Mouse (Mus musculus): ENCODE measurements around the gene Krtap10-10. TPM values are rescaled to one million over a fixed set of nuclear protein-coding genes. Genes with fewer than 3 reads are reported as not detected.
"Not testable (repeated sequence)": the region's sequence is repeated elsewhere in the genome, so short reads cannot be mapped to it uniquely, and the experiment has no call there.

Gene Krtap10-10
- not detected in 2 replicates for polyA plus RNA-seq (2016; fragmentation: Nextera tagmentation; extraction: Ambion mirVana)

DNA sequence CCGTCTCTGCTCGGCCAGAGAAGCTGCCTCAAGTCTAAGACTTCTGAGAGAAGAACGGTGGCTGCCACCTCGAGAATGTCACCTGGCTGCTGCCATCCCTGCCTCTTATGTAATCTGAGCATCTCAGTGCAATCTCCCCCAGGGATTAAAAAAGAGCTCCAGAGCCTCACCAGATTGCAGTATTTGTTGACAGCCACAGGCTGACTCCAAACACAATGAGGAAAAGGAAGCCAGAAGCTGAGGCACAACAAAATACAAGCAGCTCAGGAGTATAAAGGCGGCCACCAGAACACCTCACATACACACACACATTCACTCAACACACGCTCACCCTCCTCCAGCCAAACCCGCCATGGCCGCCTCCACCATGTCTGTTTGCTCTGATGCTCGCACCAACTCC, at the start of gene Krtap10-10:
TSS of gene Krtap10-10 (plus strand) at position 301 of the 400 bp plus-strand sequence.
- ATAC-seq (ENCODE audit: insufficient number of reproducible peaks, low FRiP score), result no peak
- no peak within 1 kb of the TSS for H3K27ac ChIP-seq (ENCODE audit: poor library complexity, severe bottlenecking)
- WGBS, result 65% methylated on average over 9 of the region's 9 CpGs
- H3K9ac ChIP-seq, result no peak within 1 kb of the TSS
- no peaks in the 10 kb centered on the region for H3K4me1 ChIP-seq (replicated peaks)
- no peaks in the 10 kb centered on the region for H3K27me3 ChIP-seq (replicated peaks)
- no peaks in the 10 kb centered on the region for H3K9me3 ChIP-seq (replicated peaks)
- H3K4me3 ChIP-seq, result no peak within 1 kb of the TSS
- no peaks in the 10 kb centered on the region for H3K36me3 ChIP-seq
- H3K4me2 ChIP-seq, result no peak within 1 kb of the TSS

DNA sequence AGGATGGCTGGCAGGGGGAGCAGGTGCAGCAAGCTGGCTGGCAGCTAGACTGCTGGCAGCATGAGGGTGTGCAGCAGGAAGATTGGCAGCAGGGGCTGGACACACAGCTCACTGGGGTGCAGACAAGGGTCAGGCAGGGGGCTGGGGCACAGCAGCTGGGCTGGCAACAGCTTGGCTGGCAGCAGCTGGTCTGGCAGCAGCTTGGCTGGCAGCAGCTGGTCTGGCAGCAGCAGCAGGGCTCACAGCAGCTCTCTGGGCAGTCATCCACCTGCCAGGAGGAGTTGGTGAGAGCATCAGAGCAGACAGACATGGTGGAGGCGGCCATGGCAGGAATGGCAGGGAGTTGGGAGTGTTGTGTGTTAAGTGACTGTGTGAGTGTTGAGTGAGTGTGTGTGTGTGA, 47.9 kb upstream of the Krtap10-10 start, which contains the start of gene Gm7137:
TSS of gene Gm7137 (minus strand) at position 325 of the 400 bp plus-strand sequence.
- H3K27me3 ChIP-seq (replicated peaks); H3K27ac ChIP-seq (ENCODE audit: poor library complexity, severe bottlenecking); H3K4me2 ChIP-seq; H3K36me3 ChIP-seq; H3K9me3 ChIP-seq (replicated peaks); H3K4me3 ChIP-seq; ATAC-seq (ENCODE audit: insufficient number of reproducible peaks, low FRiP score); H3K9ac ChIP-seq; H3K4me1 ChIP-seq (replicated peaks): not testable (repeated sequence)
- WGBS, result 75% methylated on average over 1 of the region's 1 CpGs

DNA sequence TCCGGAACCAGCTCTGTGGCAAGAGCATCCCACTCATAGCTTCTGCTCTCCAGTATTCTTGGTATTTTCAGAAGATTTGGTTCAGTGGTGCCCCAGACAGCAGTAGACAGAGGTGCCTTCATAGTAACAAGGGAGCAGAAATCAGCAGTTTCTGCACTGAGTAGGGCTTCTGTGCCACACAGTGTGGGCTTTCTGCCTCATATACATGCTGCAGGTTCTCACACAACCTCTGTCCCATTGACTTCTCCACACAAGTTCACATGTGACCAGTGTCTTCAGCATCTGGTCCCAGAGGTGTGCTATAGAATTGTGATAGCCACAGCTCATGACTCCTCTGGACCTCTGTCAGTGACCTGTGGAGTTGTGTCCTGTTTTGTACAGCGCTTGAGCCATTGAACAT, 47.1 kb upstream of the Krtap10-10 start:
- no peak overlapping the region for H3K9ac ChIP-seq
- no peaks in the 10 kb centered on the region for H3K27me3 ChIP-seq (replicated peaks)
- 0 out of 2 replicates have a peak, but pooled peaks cover 2% of the 10 kb centered on the region for H3K4me1 ChIP-seq (replicated peaks)
- H3K4me3 ChIP-seq, result no peak overlapping the region
- no peak overlapping the region for H3K27ac ChIP-seq (ENCODE audit: poor library complexity, severe bottlenecking)
- no peak overlapping the region for H3K4me2 ChIP-seq
- no peaks in the 10 kb centered on the region for H3K36me3 ChIP-seq
- no peak for ATAC-seq (ENCODE audit: insufficient number of reproducible peaks, low FRiP score)
- H3K9me3 ChIP-seq (replicated peaks), result no peaks in the 10 kb centered on the region
- 70% methylated on average over 2 of the region's 2 CpGs for WGBS

DNA sequence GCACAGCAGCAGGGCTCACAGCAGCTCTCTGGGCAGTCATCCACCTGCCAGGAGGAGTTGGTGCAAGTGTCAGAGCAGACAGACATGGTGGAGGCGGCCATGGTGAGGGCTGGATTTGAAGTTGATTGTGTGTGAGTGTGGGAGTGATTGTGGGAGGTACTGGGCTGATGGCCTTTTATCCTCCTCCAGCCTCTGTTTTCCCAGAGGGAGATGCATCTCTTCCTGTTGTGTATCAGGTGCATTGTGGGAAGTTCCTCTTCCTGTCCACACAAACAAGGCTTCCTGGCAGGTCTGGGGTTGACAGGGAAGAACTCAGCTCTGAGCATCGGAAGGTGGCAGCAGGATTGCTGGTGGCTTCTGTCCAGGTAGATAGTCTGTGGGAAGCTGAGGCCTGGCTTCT, 40.8 kb upstream of the Krtap10-10 start, which contains the start of gene Gm9639:
TSS of gene Gm9639 (minus strand) at position 101 of the 400 bp plus-strand sequence.
- H3K36me3 ChIP-seq, result no peaks in the 10 kb centered on the region
- no peak within 1 kb of the TSS for H3K4me3 ChIP-seq
- H3K4me2 ChIP-seq, result no peak within 1 kb of the TSS
- 67% methylated on average over 2 of the region's 2 CpGs for WGBS
- ATAC-seq (ENCODE audit: insufficient number of reproducible peaks, low FRiP score), result no peak
- H3K9ac ChIP-seq, result no peak within 1 kb of the TSS
- H3K9me3 ChIP-seq (replicated peaks), result no peaks in the 10 kb centered on the region
- H3K4me1 ChIP-seq (replicated peaks), result peaks cover 22% of the 10 kb centered on the region
- no peak within 1 kb of the TSS for H3K27ac ChIP-seq (ENCODE audit: poor library complexity, severe bottlenecking)
- H3K27me3 ChIP-seq (replicated peaks), result no peaks in the 10 kb centered on the region

DNA sequence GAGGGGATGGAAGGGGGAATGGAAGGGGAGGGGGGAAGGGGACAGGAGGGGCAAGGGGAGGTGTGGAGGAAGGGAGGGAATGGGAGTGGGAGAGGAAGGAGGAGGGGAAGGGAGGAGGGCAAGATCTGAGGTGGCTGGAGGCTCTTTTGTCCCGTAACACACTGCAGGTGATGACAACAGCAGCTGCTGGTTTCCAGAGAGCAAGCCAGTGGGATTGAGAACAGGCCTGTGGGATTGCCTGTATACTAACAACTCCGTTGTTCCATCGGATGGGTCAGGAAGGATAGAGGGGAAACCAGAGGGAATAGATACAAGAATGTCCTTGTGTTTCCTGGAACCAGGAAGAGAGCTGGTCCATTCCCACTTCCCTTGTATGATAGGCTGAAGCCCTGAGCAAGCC, 38.1 kb upstream of the Krtap10-10 start:
- Histone ChIP-seq H3K9me3 (replicated peaks) (no peaks in the 10 kb centered on the region), H3K4me3 (no peak overlapping the region), H3K36me3 (no peaks in the 10 kb centered on the region), H3K27ac (ENCODE audit: poor library complexity, severe bottlenecking) (no peak overlapping the region), H3K4me2 (no peak overlapping the region), H3K9ac (no peak overlapping the region), H3K4me1 (replicated peaks) (peaks cover 22% of the 10 kb centered on the region), H3K27me3 (replicated peaks) (no peaks in the 10 kb centered on the region)
- 0 out of 2 replicates have a peak, but pooled peaks have one; percentile 51 for ATAC-seq (ENCODE audit: insufficient number of reproducible peaks, low FRiP score)
- WGBS, result 3% methylated on average over 3 of the region's 3 CpGs

DNA sequence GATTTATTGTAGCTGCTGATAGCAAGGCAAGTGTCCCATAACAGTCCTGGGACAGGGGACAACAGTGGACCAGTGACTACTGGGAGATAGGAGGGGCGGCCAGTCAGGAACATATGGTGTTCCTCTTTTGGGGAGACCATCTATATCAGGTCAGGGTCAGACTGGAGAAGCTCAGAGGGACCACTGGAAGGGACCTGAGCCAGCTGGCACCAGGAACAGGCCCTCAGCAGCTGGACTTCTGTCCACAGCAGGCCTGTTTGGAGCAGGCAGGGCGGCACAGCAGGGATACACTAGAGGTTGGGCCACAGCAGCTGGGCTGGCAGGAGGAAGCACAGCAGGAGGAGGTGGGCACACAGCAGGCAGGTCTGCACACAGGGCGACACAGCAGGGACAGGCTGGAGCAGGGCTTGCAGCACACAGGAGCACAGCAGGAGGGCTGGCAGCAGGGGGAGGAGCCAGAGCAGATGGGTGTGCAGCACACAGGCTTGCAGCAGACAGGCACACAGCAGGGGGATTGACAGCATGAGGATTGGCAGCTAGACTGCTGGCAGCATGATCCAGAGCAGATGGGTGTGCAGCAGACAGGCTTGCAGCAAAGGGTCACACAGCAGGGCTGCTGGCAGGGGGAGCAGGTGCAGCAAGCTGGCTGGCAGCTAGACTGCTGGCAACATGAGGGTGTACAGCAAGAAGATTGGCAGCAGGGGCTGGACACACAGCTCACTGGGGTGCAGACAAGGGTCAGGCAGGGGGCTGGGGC, 37.4 kb upstream of the Krtap10-10 start:
- not testable (repeated sequence) for H3K27ac ChIP-seq (ENCODE audit: poor library complexity, severe bottlenecking); H3K4me2 ChIP-seq; H3K9me3 ChIP-seq (replicated peaks); H3K36me3 ChIP-seq; ATAC-seq (ENCODE audit: insufficient number of reproducible peaks, low FRiP score); H3K4me3 ChIP-seq; H3K9ac ChIP-seq; H3K27me3 ChIP-seq (replicated peaks)
- WGBS, result 35% methylated on average over 3 of the region's 3 CpGs
- H3K4me1 ChIP-seq (replicated peaks), result peaks cover 22% of the 10 kb centered on the region

DNA sequence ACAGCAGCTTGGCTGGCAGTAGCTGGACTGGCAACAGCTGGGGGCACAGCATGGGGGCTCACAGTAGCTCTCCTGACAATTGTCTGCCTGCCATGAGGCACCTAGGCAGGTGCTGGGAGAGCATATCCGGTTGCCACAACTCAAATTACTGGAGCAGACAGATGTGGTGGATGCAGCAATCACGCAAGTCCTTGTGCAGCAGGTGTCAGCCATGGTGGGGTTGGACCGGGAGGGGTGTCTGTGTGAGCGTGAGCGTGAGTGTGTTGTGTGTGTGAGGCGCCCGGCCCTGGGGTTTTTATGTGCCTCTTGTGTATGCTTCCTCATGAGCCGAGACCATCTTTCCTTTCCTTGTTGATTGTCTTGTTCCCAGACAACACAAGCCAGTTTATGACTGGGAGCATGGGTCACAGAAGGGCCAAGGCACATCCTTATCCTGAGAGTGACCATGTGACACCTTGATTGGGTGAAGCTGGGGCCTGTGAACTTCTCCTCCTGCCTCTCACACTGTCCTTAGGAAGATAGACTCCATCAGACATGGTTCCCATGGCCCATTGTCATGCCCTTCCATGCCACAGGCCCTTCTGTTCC, 36.7 kb upstream of the Krtap10-10 start, which contains the start of gene Gm19668:
TSS of gene Gm19668 (minus strand) at position 213 of the 588 bp plus-strand sequence.
- peaks cover 22% of the 10 kb centered on the region for H3K4me1 ChIP-seq (replicated peaks)
- no peaks in the 10 kb centered on the region for H3K36me3 ChIP-seq
- H3K4me3 ChIP-seq, result no peak within 1 kb of the TSS
- WGBS, result 53% methylated on average over 8 of the region's 8 CpGs
- no peak within 1 kb of the TSS for H3K9ac ChIP-seq
- no peaks in the 10 kb centered on the region for H3K9me3 ChIP-seq (replicated peaks)
- no peak for ATAC-seq (ENCODE audit: insufficient number of reproducible peaks, low FRiP score)
- H3K27ac ChIP-seq (ENCODE audit: poor library complexity, severe bottlenecking), result no peak within 1 kb of the TSS
- H3K27me3 ChIP-seq (replicated peaks), result no peaks in the 10 kb centered on the region
- H3K4me2 ChIP-seq, result no peak within 1 kb of the TSS

DNA sequence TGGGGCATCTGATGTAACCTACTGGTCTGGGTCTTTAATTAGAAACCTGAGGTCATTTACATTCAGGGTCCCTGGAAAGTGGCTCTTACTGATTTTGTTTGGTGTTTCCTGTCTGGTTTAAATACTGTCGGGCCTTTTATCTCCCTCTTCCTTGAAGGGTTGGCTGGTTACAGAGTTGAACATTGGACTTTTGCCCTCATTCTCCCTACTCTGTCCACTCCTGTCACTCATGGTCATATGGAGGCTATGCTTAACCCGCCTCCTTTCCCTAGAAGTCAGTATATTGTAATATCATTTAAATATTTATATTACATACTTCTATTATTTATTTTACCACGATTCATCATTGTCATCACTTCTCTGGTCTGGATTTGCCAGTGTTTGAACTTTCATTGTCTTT, 31.7 kb upstream of the Krtap10-10 start:
- 61% methylated on average over 3 of the region's 3 CpGs for WGBS

DNA sequence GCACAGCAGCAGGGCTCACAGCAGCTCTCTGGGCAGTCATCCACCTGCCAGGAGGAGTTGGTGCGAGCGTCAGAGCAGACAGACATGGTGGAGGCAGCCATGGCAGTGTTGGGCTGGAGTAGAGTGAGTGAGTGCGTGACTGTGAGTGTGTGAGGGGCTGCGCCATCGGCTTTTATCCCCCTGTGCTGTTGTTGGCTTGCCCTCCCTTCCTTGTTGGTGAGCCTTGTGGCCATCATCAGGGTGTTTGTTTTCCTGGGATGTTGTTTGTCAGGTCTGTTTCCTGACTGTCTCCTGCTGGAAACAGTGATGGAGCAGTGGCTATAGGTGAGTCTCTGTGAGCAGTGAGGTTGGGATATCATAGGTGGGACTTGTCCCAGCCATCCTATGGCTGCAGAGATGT, 24.0 kb upstream of the Krtap10-10 start, which contains the start of gene Gm9507:
TSS of gene Gm9507 (minus strand) at position 101 of the 400 bp plus-strand sequence.
- no peak within 1 kb of the TSS for H3K9ac ChIP-seq
- no peak within 1 kb of the TSS for H3K27ac ChIP-seq (ENCODE audit: poor library complexity, severe bottlenecking)
- 0 out of 2 replicates have a peak, but pooled peaks cover 7% of the 10 kb centered on the region for H3K27me3 ChIP-seq (replicated peaks)
- H3K4me3 ChIP-seq, result no peak within 1 kb of the TSS
- no peak for ATAC-seq (ENCODE audit: insufficient number of reproducible peaks, low FRiP score)
- WGBS, result 63% methylated on average over 5 of the region's 5 CpGs
- H3K4me1 ChIP-seq (replicated peaks), result no peaks in the 10 kb centered on the region
- H3K4me2 ChIP-seq, result no peak within 1 kb of the TSS
- H3K9me3 ChIP-seq (replicated peaks), result peaks cover 8% of the 10 kb centered on the region; the same call in 1 of the 2 replicates
- no peaks in the 10 kb centered on the region for H3K36me3 ChIP-seq

More for the DNA sequence above, 31.7 kb upstream of the Krtap10-10 start:
- no peak for ATAC-seq (ENCODE audit: insufficient number of reproducible peaks, low FRiP score)
- Histone ChIP-seq H3K9me3 (replicated peaks) (0 out of 2 replicates have a peak, but pooled peaks cover 2% of the 10 kb centered on the region), H3K36me3 (no peaks in the 10 kb centered on the region), H3K9ac (no peak overlapping the region), H3K27me3 (replicated peaks) (no peaks in the 10 kb centered on the region), H3K4me2 (no peak overlapping the region), H3K27ac (ENCODE audit: poor library complexity, severe bottlenecking) (no peak overlapping the region), H3K4me1 (replicated peaks) (peaks cover 4% of the 10 kb centered on the region), H3K4me3 (no peak overlapping the region)

DNA sequence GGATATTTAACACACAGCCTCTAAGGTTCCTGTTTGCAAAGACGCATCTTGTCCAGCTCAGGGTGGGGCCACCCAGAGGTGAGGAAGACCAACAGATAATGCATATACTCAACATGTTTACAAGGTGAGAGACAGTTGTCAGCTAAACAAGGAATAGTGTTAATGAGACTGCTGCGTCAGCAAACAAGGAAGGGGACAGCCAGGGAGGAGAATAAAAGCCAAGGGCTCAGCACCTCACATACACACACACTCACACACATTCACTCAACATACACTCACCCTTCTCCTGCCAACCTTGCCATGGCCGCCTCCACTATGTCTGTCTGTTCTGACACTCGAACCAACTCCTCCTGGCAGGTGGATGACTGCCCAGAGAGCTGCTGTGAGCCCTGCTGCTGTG, 21.4 kb upstream of the Krtap10-10 start, which contains the start of gene Gm2696:
TSS of gene Gm2696 (plus strand) at position 301 of the 400 bp plus-strand sequence.
- WGBS, result 35% methylated on average over 4 of the region's 4 CpGs
- Histone ChIP-seq H3K36me3 (no peaks in the 10 kb centered on the region), H3K4me1 (replicated peaks) (no peaks in the 10 kb centered on the region), H3K9ac (no peak within 1 kb of the TSS), H3K4me3 (no peak within 1 kb of the TSS), H3K4me2 (no peak within 1 kb of the TSS), H3K27me3 (replicated peaks) (0 out of 2 replicates have a peak, but pooled peaks cover 7% of the 10 kb centered on the region), H3K9me3 (replicated peaks) (peaks cover 6% of the 10 kb centered on the region; the same call in 1 of the 2 replicates), H3K27ac (ENCODE audit: poor library complexity, severe bottlenecking) (no peak within 1 kb of the TSS)
- no peak for ATAC-seq (ENCODE audit: insufficient number of reproducible peaks, low FRiP score)

DNA sequence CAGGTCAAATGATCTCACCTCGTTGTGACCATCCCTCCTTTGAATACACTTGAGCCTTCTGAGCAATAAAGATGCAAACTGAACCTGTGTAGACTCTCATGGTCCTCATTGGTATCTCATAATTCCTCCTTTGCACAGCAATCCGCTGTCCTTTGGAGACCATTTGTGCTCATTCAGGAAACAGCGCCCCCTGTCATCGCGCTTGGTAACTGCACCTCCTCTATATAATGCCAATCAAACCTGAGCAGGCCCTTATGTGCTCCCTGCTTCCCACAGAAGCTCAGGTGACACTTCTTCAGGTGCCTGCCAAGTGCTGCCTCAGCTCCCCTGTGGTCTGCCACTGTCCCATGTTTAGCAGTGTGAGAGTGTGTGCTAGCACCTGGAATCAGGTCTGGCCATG, 20.2 kb upstream of the Krtap10-10 start:
- Histone ChIP-seq H3K4me3 (no peak overlapping the region), H3K9ac (no peak overlapping the region), H3K4me1 (replicated peaks) (no peaks in the 10 kb centered on the region), H3K36me3 (no peaks in the 10 kb centered on the region), H3K27me3 (replicated peaks) (0 out of 2 replicates have a peak, but pooled peaks cover 7% of the 10 kb centered on the region), H3K27ac (ENCODE audit: poor library complexity, severe bottlenecking) (no peak overlapping the region), H3K4me2 (no peak overlapping the region), H3K9me3 (replicated peaks) (no peaks in the 10 kb centered on the region)
- WGBS, result 19% methylated on average over 5 of the region's 5 CpGs
- no peak for ATAC-seq (ENCODE audit: insufficient number of reproducible peaks, low FRiP score)
